Mouse (Mus musculus): Measurements from ENCODE around the gene Slc26a9. TPM values are rescaled to one million over a fixed set of nuclear protein-coding genes. Genes with fewer than 3 reads are reported as not detected.

Gene Slc26a9
- polyA plus RNA-seq, 1 experiment from 2014 or later, result 10.9 TPM

GRCm38 (mm10) chr1:131809651-131810050 lies 65.8 kb downstream of the Slc26a9 start:
- H3K4me2 ChIP-seq (replicated peaks; ENCODE audit: low read depth, low read length), result no peak overlapping the region
- WGBS, result 64% methylated on average over 2 of the region's 2 CpGs
- H3K4me1 ChIP-seq (ENCODE audit: insufficient read depth, low read depth, low read length), result no peaks in the 10 kb centered on the region
- no peaks in the 10 kb centered on the region for H3K27me3 ChIP-seq (replicated peaks; ENCODE audit: insufficient read depth, low read length)
- no peak overlapping the region for H3K4me3 ChIP-seq (ENCODE audit: low read depth, low read length)
- no peak overlapping the region for H3K9ac ChIP-seq (replicated peaks; ENCODE audit: low read depth)
- no peaks in the 10 kb centered on the region for H3K9me3 ChIP-seq (ENCODE audit: low read length)
- H3K36me3 ChIP-seq (ENCODE audit: insufficient read depth, low read length), result no peaks in the 10 kb centered on the region
- TF ChIP-seq CTCF (IDR thresholded peaks at IDR 0.05), result no peak
- TF ChIP-seq EP300 (IDR thresholded peaks at IDR 0.05), result no peak
- H3K27ac ChIP-seq (ENCODE audit: low read length), result no peak overlapping the region
- ATAC-seq (no peak), DNase-seq (ENCODE audit: low spot score) (no peak)

DNA sequence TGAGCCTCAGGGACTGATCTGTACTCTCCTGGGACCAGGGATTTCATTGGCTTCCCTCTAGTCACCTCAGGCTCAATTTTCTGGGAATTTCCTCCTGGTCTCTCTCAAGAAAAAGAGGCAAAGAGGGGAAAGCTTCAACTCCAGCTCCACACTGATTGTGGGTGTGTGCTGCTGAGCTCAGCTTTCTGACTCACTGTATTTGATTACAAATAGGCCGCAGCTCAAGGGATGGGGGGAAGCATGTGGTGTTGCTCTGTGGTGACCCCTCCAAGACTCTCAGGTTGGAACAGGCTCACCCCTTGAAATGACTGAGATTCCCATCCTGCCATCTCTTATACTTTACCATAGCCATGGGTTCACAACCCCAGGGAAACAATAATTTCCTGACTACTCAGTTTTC lies 67.6 kb downstream of the Slc26a9 start:
- 87% methylated on average over 1 of the region's 1 CpGs for WGBS
- Histone ChIP-seq H3K27ac (ENCODE audit: low read length) (no peak overlapping the region), H3K9ac (replicated peaks; ENCODE audit: low read depth) (no peak overlapping the region), H3K4me1 (ENCODE audit: insufficient read depth, low read depth, low read length) (no peaks in the 10 kb centered on the region), H3K27me3 (replicated peaks; ENCODE audit: insufficient read depth, low read length) (no peaks in the 10 kb centered on the region), H3K4me2 (replicated peaks; ENCODE audit: low read depth, low read length) (no peak overlapping the region), H3K36me3 (ENCODE audit: insufficient read depth, low read length) (no peaks in the 10 kb centered on the region), H3K9me3 (ENCODE audit: low read length) (no peaks in the 10 kb centered on the region), H3K4me3 (ENCODE audit: low read depth, low read length) (no peak overlapping the region)
- DNase-seq (ENCODE audit: low spot score) (no peak), ATAC-seq (no peak)
- TF ChIP-seq EP300 (IDR thresholded peaks at IDR 0.05) (no peak), CTCF (IDR thresholded peaks at IDR 0.05) (no peak)

- Histone ChIP-seq H3K4me3 (ENCODE audit: low read depth, low read length) (no peak overlapping the region), H3K4me2 (replicated peaks; ENCODE audit: low read depth, low read length) (no peak overlapping the region), H3K27ac (ENCODE audit: low read length) (no peak overlapping the region), H3K36me3 (ENCODE audit: insufficient read depth, low read length) (no peaks in the 10 kb centered on the region), H3K9ac (replicated peaks; ENCODE audit: low read depth) (no peak overlapping the region), H3K27me3 (replicated peaks; ENCODE audit: insufficient read depth, low read length) (no peaks in the 10 kb centered on the region), H3K4me1 (ENCODE audit: insufficient read depth, low read depth, low read length) (0 out of 2 replicates have a peak, but pooled peaks cover 3% of the 10 kb centered on the region), H3K9me3 (ENCODE audit: low read length) (no peaks in the 10 kb centered on the region)
- TF ChIP-seq EP300 (IDR thresholded peaks at IDR 0.05) (no peak), CTCF (IDR thresholded peaks at IDR 0.05) (no peak)
- ATAC-seq (0 out of 2 replicates have a peak, but pooled peaks have one; percentile 17), DNase-seq (ENCODE audit: low spot score) (no peak)
- 40% methylated on average over 9 of the region's 9 CpGs for WGBS
Observed at GRCm38 (mm10) chr1:131812006-131812405, 68.2 kb downstream of the Slc26a9 start.

DNA sequence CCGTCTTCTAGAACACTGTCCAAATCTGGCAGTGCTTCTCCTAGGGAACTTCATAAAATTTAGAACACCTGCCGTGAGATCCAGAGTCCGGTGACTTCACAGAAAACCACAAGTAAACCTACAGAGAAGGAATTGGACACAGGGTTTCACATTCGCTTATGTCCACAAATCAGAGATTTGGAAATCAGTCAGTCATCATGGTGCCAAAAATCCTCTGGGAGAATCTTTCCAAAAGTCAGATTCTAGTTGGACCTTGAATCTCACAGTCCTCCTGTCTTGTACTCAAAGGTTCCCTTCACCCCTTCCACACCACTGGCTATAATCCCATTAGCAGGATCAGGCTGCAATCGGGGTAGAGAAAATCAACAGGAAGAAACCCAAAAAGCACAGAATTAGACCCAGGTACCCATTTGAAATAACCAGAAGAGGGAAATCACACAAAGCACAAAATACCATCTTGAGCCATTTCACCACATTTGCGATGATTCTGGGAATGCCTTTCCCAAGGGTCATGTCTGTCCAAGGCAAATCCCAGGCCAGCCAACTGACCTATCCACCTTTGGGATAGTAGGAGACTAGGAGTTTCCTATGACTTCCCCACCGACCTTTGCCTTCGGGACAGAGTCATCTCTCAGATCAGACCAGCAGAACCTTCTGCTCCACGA lies 68.9 kb downstream of the Slc26a9 start:
- Histone ChIP-seq H3K9ac (replicated peaks; ENCODE audit: low read depth) (no peak overlapping the region), H3K36me3 (ENCODE audit: insufficient read depth, low read length) (no peaks in the 10 kb centered on the region), H3K9me3 (ENCODE audit: low read length) (no peaks in the 10 kb centered on the region), H3K4me2 (replicated peaks; ENCODE audit: low read depth, low read length) (no peak overlapping the region), H3K4me3 (ENCODE audit: low read depth, low read length) (no peak overlapping the region), H3K27ac (ENCODE audit: low read length) (no peak overlapping the region), H3K27me3 (replicated peaks; ENCODE audit: insufficient read depth, low read length) (no peaks in the 10 kb centered on the region), H3K4me1 (ENCODE audit: insufficient read depth, low read depth, low read length) (0 out of 2 replicates have a peak, but pooled peaks cover 4% of the 10 kb centered on the region)
- TF ChIP-seq EP300 (IDR thresholded peaks at IDR 0.05), result no peak
- no peak for TF ChIP-seq CTCF (IDR thresholded peaks at IDR 0.05)
- ATAC-seq (no peak), DNase-seq (ENCODE audit: low spot score) (no peak)
- WGBS, result 87% methylated on average over 9 of the region's 9 CpGs

DNA sequence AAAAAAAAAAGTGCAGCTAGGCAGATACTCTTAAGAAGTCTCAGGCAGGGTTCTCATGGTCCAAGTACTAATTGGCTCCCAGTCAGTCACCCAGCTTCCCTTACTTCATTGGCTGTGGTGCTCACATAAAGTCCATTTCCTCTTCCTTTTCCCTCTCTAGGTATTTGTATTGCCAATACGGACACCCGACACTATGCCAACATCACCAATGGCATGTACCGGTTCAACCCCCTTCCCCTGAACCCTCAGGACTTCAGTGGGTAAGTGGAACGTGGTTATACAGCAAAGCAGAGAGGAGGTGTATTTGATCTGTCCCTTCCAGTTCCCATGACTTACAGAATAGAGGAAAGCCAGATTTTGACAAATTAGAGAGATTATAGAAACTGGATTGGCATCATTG lies 69.9 kb downstream of the Slc26a9 start:
- WGBS, result 73% methylated on average over 4 of the region's 4 CpGs
- H3K27ac ChIP-seq (ENCODE audit: low read length), result no peak overlapping the region
- H3K27me3 ChIP-seq (replicated peaks; ENCODE audit: insufficient read depth, low read length), result no peaks in the 10 kb centered on the region
- no peak overlapping the region for H3K4me3 ChIP-seq (ENCODE audit: low read depth, low read length)
- H3K9me3 ChIP-seq (ENCODE audit: low read length), result no peaks in the 10 kb centered on the region
- H3K9ac ChIP-seq (replicated peaks; ENCODE audit: low read depth), result no peak overlapping the region
- H3K4me2 ChIP-seq (replicated peaks; ENCODE audit: low read depth, low read length), result no peak overlapping the region
- TF ChIP-seq CTCF (IDR thresholded peaks at IDR 0.05) (no peak), EP300 (IDR thresholded peaks at IDR 0.05) (no peak)
- DNase-seq (ENCODE audit: low spot score) (no peak), ATAC-seq (no peak)
- H3K4me1 ChIP-seq (ENCODE audit: insufficient read depth, low read depth, low read length), result 0 out of 2 replicates have a peak, but pooled peaks cover 4% of the 10 kb centered on the region
- H3K36me3 ChIP-seq (ENCODE audit: insufficient read depth, low read length), result no peaks in the 10 kb centered on the region

- Histone ChIP-seq H3K9ac (replicated peaks; ENCODE audit: low read depth) (no peak overlapping the region), H3K4me3 (ENCODE audit: low read depth, low read length) (no peak overlapping the region), H3K9me3 (ENCODE audit: low read length) (0 out of 2 replicates have a peak, but pooled peaks cover under 1% of the 10 kb centered on the region), H3K4me1 (ENCODE audit: insufficient read depth, low read depth, low read length) (0 out of 2 replicates have a peak, but pooled peaks cover 4% of the 10 kb centered on the region), H3K36me3 (ENCODE audit: insufficient read depth, low read length) (no peaks in the 10 kb centered on the region), H3K27me3 (replicated peaks; ENCODE audit: insufficient read depth, low read length) (no peaks in the 10 kb centered on the region), H3K4me2 (replicated peaks; ENCODE audit: low read depth, low read length) (no peak overlapping the region), H3K27ac (ENCODE audit: low read length) (no peak overlapping the region)
- ATAC-seq, result no peak
- 89% methylated on average over 3 of the region's 3 CpGs for WGBS
- no peak for TF ChIP-seq EP300 (IDR thresholded peaks at IDR 0.05)
- no peak for TF ChIP-seq CTCF (IDR thresholded peaks at IDR 0.05)
- DNase-seq (ENCODE audit: low spot score), result no peak
Observed at GRCm38 (mm10) chr1:131814191-131814590, 70.4 kb downstream of the Slc26a9 start.

Measured in lung, postnatal 0 days (tissue).